Mouse (Mus musculus) megakaryocyte-erythroid progenitor cell, adult 5 weeks (primary cell): ENCODE measurements around the gene Golga2. TPM values are rescaled to one million over a fixed set of nuclear protein-coding genes. Genes with fewer than 3 reads are reported as not detected.

Experiments used
- polyA plus RNA-seq: library from polyadenylated mRNA; stranded (reverse); fragments of >175 nt; gene quantifications from 2 replicates; pipeline ENCODE4 v1.2.3, GENCODE M21; 2012

The Golga2 gene
- polyA plus RNA-seq: 31.1 and 37.8 TPM in 2 replicates

DNA sequence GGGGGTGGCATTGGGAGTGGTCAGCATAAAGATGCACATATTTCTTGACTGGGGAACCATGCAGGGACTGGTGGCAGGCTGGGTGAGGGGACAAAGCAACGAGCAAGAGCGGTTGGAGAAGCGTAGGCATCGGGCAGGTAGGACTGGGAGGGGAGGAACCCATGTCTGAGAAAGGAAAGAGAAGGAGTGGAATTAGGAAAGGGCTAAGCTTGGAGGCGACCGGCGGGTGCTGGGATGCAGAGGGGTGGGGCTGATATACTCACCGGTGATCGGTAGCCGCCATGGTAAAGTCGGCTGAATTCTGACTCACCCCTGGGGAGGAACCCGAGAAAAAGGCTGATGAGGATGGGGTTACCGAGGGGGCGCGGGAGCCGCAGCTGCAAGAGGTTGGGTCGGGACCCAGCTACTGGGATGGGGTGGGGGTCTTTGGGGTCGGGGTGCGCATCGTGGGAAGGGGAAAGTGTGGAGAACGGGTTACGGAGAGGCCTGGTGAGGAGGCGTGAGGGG lies at the start of gene Golga2:
Gene Golga2 (plus strand): TSS at position 51 of the 507 bp plus-strand sequence.

DNA sequence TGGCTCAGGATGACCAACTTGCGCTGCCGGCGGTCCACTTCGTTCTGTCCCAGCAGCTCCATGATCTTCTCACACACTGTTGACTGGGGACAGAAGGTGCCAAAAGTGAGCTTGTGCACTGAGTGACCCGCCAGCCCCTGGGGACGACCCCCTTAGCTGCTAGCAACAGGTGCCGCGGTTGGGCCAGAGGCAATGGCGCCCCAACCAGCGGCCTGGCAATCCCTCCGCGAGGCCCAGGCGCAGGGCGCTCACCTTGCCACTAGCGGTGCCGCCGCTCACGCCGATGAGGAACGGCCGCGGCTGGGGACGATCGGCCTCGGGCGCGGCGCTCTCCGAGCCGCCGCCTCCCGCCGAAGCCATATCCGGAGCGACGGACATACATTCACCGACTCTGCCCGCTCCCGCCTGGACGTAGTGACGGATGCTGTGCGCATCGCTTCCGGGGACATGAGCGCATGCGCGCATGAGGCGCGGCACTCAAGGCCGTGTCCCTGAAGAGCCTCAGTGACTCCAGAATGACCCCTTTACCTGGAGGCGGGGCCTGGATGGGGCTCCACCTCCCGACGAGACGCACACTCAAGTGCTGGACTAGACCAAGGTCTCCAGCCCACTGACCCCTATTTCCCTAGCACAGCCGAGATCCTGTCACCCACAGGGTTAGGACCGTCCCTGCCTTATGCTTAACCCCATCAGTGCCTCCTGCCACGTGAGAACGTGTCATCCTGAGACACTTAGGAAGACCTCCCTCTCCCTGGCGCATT lies 27.3 kb upstream of the Golga2 start, which contains the start of gene Uck1:
Gene Uck1 (minus strand): TSS at position 503 of the 761 bp plus-strand sequence.

DNA sequence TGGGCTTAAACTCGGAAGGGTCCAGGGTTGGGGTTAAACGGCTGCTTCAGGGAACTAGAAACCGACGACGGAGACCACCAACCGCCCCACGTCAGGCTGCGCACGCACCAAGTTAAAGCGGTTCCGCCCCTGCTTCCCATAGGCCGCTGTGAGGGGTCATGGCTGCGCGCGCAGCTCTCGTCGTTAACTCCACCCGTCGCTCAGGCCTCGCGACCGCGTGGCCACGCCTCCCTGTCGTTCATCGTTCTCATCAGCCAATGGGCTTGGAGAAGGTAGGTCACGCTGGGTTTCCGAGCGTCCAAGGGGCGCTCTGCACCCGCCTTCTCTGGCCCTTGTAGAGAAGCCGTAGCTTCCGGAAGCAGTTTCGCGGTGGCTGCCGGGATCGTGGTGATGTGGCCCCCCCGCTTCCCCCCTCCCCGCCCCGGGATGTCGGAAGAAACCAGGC lies 761 bp downstream of the Golga2 start, which contains the start of gene Swi5:
Gene Swi5 (minus strand): TSS at position 153 of the 445 bp plus-strand sequence.

DNA sequence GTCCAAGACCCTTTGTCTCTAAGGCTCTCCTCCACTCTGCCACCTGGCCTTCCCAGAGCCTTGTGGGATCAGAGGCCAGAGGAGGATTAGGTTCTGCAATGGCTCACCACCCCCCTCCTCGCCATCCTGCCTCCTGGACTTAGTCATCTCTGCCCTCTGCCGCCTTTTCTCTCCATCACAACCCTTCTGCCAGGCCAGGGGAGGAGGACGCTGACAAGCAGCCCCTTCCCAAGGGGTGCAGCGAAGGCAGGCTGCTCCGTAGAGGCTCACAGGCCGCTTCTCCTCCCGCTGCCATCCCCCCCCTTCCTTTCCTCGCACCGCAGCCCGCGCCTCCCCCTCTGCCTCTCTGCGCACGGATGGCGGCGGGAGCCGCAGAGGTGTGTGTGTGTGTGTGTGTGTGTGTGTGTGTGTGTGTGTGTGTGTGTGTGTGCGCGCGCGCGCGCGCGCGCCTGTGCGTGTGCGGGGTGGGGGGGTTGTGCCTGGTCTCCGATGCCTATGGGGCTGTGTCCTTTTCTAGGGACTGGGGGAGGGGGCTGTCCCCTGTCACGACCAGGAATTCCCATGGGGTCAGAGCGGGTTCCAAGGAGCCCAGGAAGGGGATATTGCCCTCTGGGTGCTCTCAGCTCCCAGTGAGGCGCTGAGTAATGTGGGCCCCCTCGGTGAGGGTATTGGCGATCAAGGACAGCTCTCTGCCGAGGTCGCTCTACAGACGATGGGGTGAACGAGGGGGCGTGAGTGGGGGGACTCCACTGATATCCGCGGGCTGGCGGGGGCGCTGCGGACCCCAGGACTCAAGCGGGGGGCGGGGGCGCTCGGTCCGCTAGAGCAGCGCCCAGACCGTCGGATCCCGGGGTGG lies 65.2 kb downstream of the Golga2 start, which contains the start of gene Ciz1:
Gene Ciz1 (plus strand): TSS at position 177 of the 856 bp plus-strand sequence.

DNA sequence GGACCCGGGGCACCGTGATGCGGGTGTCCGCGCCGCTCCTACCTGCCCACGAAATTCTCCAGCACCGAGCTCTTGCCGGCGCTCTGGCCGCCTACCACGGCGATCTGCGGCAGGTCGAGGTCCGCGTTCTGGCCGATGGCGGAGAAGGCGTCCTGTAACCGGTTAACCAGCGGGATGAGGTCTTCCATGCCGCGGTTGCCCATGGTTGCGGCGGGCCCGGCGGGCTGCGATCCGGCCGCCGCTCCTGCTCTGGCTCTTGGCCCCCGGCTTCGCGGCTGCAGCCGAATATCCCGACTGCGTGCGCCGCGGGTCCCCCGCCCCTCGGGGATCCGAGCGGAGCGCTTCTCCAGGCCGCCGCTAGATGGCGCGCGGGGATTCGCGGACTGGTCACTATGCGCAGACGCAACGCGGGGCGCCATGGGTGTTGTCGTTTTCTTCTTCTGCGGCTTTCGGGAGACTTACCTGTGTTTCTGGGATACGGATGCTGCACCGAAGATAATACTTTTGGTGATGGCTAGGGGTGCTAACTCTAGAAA lies 65.9 kb downstream of the Golga2 start, which contains the start of gene Dnm1:
Gene Dnm1 (minus strand): TSS at position 332 of the 536 bp plus-strand sequence.

Other genes starting within 250 kb of the Golga2 start
- 26.4 and 28.2 TPM in 2 replicates for gene Fam78a, start 202.5 kb upstream of the Golga2 start, polyA plus RNA-seq
- gene Plpp7, start 191.9 kb upstream of the Golga2 start, polyA plus RNA-seq: 1.3 and 1.8 TPM in 2 replicates
- 51.0 and 68.3 TPM in 2 replicates for gene Prrc2b, start 136.3 kb upstream of the Golga2 start, polyA plus RNA-seq
- gene Pomt1, start 50.8 kb upstream of the Golga2 start, polyA plus RNA-seq: 25.3 and 27.2 TPM in 2 replicates
- gene Uck1, start 27.2 kb upstream of the Golga2 start, polyA plus RNA-seq: 76.4 and 86.0 TPM in 2 replicates
- 327 and 356 TPM in 2 replicates for gene Swi5, start 691 bp downstream of the Golga2 start, polyA plus RNA-seq
- gene Ciz1, start 64.9 kb downstream of the Golga2 start, polyA plus RNA-seq: 331 and 409 TPM in 2 replicates
- 0.74 and 0.85 TPM in 2 replicates for gene Dnm1, start 66.0 kb downstream of the Golga2 start, polyA plus RNA-seq
- gene 1110008P14Rik, start 94.6 kb downstream of the Golga2 start, polyA plus RNA-seq: 47.1 and 56.7 TPM in 2 replicates
- gene Lcn2, start 100.9 kb downstream of the Golga2 start, polyA plus RNA-seq: 344 and 392 TPM in 2 replicates
- 5.8 and 6.1 TPM in 2 replicates for gene Ptges2, start 108.5 kb downstream of the Golga2 start, polyA plus RNA-seq
- 3.2 and 6.1 TPM in 2 replicates for gene Naif1, start 163.1 kb downstream of the Golga2 start, polyA plus RNA-seq
- 21.5 and 26.0 TPM in 2 replicates for gene Slc25a25, start 164.1 kb downstream of the Golga2 start, polyA plus RNA-seq
- 11.1 and 12.4 TPM in 2 replicates for gene Fam102a, start 247.9 kb downstream of the Golga2 start, polyA plus RNA-seq